Mouse (Mus musculus) hindbrain, embryonic 14.5 days (tissue): ENCODE data around the gene Tjp2. TPM values are rescaled to one million over a fixed set of nuclear protein-coding genes. Genes with fewer than 3 reads are reported as not detected.
"Not testable (repeated sequence)": the region's sequence is repeated elsewhere in the genome, so short reads cannot be mapped to it uniquely, and the experiment has no call there.

ENCODE experiments used
- ATAC-seq: fragments of 200-750 bp; cut with Nextera tagmentation; 2 replicates; pipeline ENCODE4 v1.8.0; 2017; ENCODE audit warnings: moderate number of reproducible peaks, mild to moderate bottlenecking, moderate TSS enrichment, moderate library complexity; ENCODE audit not compliant: low FRiP score
- DNase-seq: peaks from one replicate; pipeline ENCODE4 v3.0.0-alpha.2; 2015; ENCODE audit warnings: low spot score
- H3K27ac ChIP-seq: fragments of 300-500 bp; sonication (generic); 2 replicates; pipeline ENCODE4 v1.5.1; 2014; ENCODE audit warnings: mild to moderate bottlenecking, moderate library complexity
- H3K27me3 ChIP-seq: fragments of 300-500 bp; sonication (generic); 2 replicates; pipeline ENCODE4 v1.6.1; 2014; ENCODE audit warnings: mild to moderate bottlenecking, low read length, mixed read lengths; ENCODE audit not compliant: control insufficient read depth, insufficient read depth
- H3K36me3 ChIP-seq: fragments of 300-500 bp; sonication (generic); replicated peaks from 2 replicates; pipeline ENCODE4 v1.6.1; 2014; ENCODE audit not compliant: control insufficient read depth, insufficient read depth
- H3K4me1 ChIP-seq: fragments of 300-500 bp; sonication (generic); replicated peaks from 2 replicates; pipeline ENCODE4 v1.6.1; 2014; ENCODE audit warnings: antibody characterized with exemption, low read length, mixed read lengths; ENCODE audit not compliant: control insufficient read depth, insufficient read depth
- H3K4me2 ChIP-seq: fragments of 300-500 bp; sonication (generic); replicated peaks from 2 replicates; pipeline ENCODE4 v1.6.1; 2014; ENCODE audit warnings: mild to moderate bottlenecking, moderate library complexity
- H3K4me3 ChIP-seq: fragments of 300-500 bp; sonication (generic); replicated peaks from 2 replicates; pipeline ENCODE4 v1.5.1; 2014; ENCODE audit warnings: mild to moderate bottlenecking, low read length
- H3K9ac ChIP-seq: fragments of 300-500 bp; sonication (generic); 2 replicates; pipeline ENCODE4 v1.6.1; 2014
- H3K9me3 ChIP-seq: fragments of 300-500 bp; sonication (generic); 2 replicates; pipeline ENCODE4 v1.6.1; 2016; ENCODE audit warnings: low read length; ENCODE audit not compliant: control insufficient read depth
- WGBS: fragments of 180-500 bp; shearing (Covaris S2); extraction: QIAGEN DNeasy Blood & Tissue Kit; methylation state at CpG from one replicate; pipeline ENCODE4 v1.1.7; 2014; 5-methylcytosine and 5-hydroxymethylcytosine counted together
- polyA plus RNA-seq: library from polyadenylated mRNA; unstranded; fragments of >200 nt; fragmentation: Nextera tagmentation; extraction: Ambion mirVana; gene quantifications from 2 replicates; pipeline ENCODE4 v1.2.1, GENCODE M21; 2014

Tjp2 gene
- polyA plus RNA-seq, 1 experiment from 2014 or later: 12.6 TPM

DNA sequence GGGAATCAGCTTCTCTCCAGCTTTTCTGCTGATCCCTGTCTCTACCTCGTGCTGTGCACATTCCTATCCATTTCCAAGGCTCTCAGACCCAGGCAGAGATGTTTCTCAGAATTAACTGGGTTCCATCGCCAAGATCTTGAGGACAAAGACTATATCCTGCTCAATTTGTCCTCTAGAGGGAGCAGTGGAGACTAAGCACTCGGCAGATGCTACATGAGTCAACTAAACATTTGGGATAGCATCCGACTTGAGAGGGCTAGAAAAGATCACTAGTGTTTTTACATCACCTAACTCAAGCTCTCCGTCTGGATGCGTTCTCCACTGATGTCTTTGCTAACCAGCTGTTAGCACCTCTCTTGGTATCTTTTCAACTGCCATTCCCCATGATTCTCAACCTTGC is 123.6 kb downstream of the Tjp2 start:
- Histone ChIP-seq H3K9me3 (no peaks in the 10 kb centered on the region), H3K36me3 (no peaks in the 10 kb centered on the region; the same call in none of the 2 replicates), H3K4me2 (no peak overlapping the region), H3K4me3 (no peak overlapping the region), H3K27ac (no peak overlapping the region), H3K9ac (no peak overlapping the region), H3K4me1 (no peaks in the 10 kb centered on the region), H3K27me3 (no peaks in the 10 kb centered on the region)
- ATAC-seq: no peak
- WGBS: 74% methylated on average over 6 of the region's 6 CpGs
- peak; percentile 37 for DNase-seq

DNA sequence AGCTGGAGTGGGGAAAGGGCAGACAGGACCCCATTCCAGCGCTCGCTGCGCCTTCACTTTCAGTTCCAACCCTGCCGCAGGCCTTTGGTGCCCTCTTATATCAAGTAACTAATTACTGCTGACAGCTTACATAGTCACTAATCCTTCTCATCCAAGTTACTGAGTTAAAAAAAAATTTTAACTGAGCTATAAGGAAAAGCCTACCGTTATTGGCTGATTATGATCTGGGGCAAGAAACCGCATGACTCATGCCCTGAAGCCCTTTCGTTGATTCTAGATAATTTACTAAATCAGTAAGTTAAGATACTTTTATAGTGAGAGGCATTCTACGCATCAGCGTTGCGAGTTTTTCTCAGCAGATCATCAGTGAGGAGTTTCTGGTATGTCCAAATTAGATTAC is 126.1 kb downstream of the Tjp2 start:
- no peak overlapping the region for H3K27ac ChIP-seq
- no peak overlapping the region for H3K4me2 ChIP-seq
- H3K9me3 ChIP-seq: no peaks in the 10 kb centered on the region
- ATAC-seq (no peak), DNase-seq (no peak)
- 94% methylated on average over 10 of the region's 10 CpGs for WGBS
- H3K36me3 ChIP-seq: no peaks in the 10 kb centered on the region; the same call in none of the 2 replicates
- no peaks in the 10 kb centered on the region for H3K4me1 ChIP-seq
- no peak overlapping the region for H3K4me3 ChIP-seq
- H3K9ac ChIP-seq: no peak overlapping the region
- no peaks in the 10 kb centered on the region for H3K27me3 ChIP-seq

DNA sequence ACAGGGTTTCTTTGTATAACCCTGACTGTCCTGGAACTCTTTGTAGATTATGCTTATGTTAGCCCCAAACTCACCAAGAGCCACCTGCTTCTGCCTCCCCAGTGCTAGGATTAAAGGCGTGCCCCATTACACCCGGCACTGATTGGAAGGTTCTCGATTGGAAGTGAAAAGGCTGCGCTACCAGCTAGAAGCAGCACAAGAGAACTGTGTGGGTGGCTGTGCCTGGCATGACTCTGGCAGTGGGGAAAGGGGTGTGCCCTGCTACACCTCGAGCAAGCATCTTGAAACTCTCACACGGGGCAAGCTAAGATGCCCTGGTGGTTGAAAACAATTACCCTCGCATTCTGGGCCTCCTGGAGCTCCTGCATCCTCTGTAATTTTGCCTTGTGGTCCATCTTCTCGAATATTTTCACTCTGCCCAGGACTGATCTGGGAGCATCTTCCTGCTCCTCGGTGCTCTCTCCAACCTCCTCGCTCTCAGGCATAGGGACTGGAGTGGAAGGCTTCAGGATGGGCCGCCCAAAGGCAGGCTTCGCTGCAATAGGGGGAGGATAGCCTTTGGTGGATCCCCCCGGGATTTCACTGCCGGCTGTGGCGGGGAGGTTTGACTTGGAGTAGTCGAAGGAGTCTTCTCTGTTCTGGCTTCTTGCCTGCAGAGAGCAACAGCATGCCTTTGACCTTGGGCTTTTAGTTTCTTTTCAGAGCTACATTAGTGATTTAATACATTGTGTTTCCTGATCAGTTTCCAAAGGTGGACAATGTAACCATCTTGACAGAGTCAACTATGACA is 127.0 kb downstream of the Tjp2 start:
- no peak overlapping the region for H3K4me2 ChIP-seq
- ATAC-seq (no peak), DNase-seq (no peak)
- no peaks in the 10 kb centered on the region for H3K9me3 ChIP-seq
- no peak overlapping the region for H3K27ac ChIP-seq
- 85% methylated on average over 16 of the region's 16 CpGs for WGBS
- no peaks in the 10 kb centered on the region; the same call in none of the 2 replicates for H3K36me3 ChIP-seq
- H3K9ac ChIP-seq: no peak overlapping the region
- no peak overlapping the region for H3K4me3 ChIP-seq
- H3K27me3 ChIP-seq: no peaks in the 10 kb centered on the region
- H3K4me1 ChIP-seq: no peaks in the 10 kb centered on the region

DNA sequence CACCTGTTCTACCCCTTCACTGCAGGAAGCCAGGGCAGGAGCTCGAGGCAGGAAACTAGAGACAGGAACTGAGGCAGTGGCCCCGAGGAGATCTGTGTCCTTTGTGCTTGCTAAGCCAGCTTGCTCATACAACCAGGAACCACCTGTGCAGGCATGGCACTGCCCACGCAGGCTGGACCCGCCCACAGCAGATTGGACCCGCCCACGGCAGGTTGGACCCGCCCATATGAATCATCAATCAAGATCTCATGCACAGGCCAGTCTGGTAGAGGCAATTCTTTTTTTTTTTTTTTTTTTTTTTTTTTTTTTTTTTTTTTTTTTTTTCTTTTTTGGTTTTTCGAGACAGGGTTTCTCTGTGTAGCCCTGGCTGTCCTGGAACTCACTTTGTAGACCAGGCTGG is 132.8 kb downstream of the Tjp2 start:
- not testable (repeated sequence) for H3K9ac ChIP-seq, H3K36me3 ChIP-seq, DNase-seq, H3K4me1 ChIP-seq, ATAC-seq, H3K4me2 ChIP-seq, H3K27me3 ChIP-seq, H3K4me3 ChIP-seq, H3K27ac ChIP-seq, H3K9me3 ChIP-seq
- WGBS: 78% methylated on average over 8 of the region's 8 CpGs

DNA sequence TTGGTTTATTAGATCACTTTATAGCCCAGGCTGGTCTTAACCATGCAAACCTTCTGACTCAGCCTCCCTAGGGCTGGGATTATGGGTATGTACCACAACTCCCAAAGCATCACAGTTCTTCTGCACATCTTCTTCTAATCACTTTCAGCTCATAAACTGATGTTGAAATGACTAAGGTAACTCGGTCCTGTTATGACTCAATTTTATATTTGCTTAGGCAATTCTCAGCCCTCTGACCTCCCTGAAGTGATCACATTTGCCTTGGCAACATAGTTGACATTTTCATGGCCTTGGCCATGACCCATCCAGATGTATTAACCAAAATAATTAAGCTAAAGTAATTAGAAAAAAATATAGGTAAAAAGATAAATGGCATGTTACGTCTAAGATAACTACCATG is 134.5 kb downstream of the Tjp2 start:
- WGBS: 90% methylated on average over 2 of the region's 2 CpGs
- Histone ChIP-seq H3K4me3 (no peak overlapping the region), H3K9ac (no peak overlapping the region), H3K27me3 (no peaks in the 10 kb centered on the region), H3K27ac (no peak overlapping the region), H3K9me3 (no peaks in the 10 kb centered on the region), H3K36me3 (no peaks in the 10 kb centered on the region; the same call in 1 of the 2 replicates), H3K4me1 (no peaks in the 10 kb centered on the region), H3K4me2 (no peak overlapping the region)
- DNase-seq (no peak), ATAC-seq (no peak)

DNA sequence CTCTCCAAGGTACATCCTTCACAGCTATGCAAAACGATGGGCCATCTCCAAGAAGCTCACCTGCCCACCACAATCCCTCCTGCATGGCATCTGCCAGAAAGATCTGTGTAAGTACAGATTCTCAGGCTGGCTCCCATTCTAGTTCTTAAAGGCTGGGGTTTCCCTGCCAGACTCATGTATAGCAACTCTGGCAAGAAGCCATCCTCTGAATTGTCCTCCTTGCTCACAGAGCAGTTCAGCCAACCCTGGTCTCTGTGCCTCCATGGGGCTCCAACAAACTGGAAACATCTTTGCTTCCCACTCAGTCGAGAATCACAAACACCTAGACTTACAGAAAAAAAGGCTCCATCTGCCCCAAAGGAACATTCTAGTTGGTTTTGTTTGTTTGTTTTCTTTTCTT is 139.5 kb downstream of the Tjp2 start:
- H3K9me3 ChIP-seq: no peaks in the 10 kb centered on the region
- H3K4me3 ChIP-seq: no peak overlapping the region
- no peak for ATAC-seq
- no peak overlapping the region for H3K27ac ChIP-seq
- no peaks in the 10 kb centered on the region for H3K4me1 ChIP-seq
- H3K36me3 ChIP-seq: no peaks in the 10 kb centered on the region
- peak; percentile 27 for DNase-seq
- no peaks in the 10 kb centered on the region for H3K27me3 ChIP-seq
- 70% methylated on average over 2 of the region's 2 CpGs for WGBS
- no peak overlapping the region for H3K9ac ChIP-seq
- no peak overlapping the region for H3K4me2 ChIP-seq

DNA sequence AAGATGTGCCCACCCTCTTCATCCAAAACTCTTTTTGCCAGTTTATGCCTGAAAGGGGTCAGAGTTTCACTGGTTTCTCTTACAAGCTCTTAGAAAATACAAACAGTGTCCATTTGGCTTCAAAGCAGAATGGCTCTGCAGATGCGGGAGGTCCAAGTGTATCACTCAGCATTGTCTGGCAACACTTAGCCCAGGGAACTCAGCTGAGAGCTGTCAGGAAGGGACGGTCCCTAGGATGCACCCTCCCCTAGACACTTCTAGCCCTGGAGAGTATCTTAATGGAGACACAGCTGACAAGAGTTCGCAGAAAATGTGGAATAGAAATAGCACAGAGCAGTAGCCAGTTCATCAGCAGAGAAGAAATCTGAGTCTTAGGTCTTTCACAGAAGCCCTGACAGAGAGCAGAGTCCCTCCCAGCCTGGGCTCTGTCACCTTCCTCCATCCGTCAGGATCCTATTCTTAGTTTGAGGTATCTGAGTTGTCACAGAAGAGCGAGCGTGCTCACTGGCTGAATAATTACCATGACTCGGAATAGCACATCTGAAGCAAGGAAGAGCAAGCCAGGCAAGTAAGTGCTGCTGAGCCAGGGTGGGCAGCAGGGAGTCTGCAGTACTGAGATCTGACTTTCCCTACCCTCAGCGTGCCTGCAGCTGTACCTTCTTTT is 144.3 kb downstream of the Tjp2 start:
- Histone ChIP-seq H3K27me3 (no peaks in the 10 kb centered on the region), H3K9ac (no peak overlapping the region), H3K27ac (no peak overlapping the region), H3K4me2 (no peak overlapping the region), H3K4me1 (no peaks in the 10 kb centered on the region), H3K36me3 (no peaks in the 10 kb centered on the region), H3K4me3 (no peak overlapping the region), H3K9me3 (no peaks in the 10 kb centered on the region)
- WGBS: 37% methylated on average over 8 of the region's 8 CpGs
- DNase-seq (no peak), ATAC-seq (no peak)

DNA sequence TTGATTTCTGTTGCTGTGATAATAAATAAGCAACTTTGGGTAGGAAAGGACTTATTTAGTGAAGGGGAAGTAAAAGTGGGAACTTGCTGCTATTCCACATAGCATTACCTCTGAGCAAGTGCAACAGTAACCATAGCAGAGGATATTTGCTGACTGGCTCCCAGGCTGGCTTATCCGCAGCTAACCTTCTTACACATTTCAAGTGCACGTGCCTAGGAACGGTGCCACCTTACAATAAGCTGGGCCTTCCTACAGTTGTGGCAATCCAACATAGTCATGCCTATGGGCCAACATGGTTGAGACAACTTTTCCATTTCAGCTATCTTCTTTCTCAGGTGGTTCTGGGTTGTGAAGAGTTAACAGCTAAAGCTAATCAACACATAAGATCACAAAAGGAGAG is 147.2 kb downstream of the Tjp2 start:
- H3K27ac ChIP-seq: no peak overlapping the region
- H3K36me3 ChIP-seq: no peaks in the 10 kb centered on the region
- H3K4me1 ChIP-seq: no peaks in the 10 kb centered on the region
- DNase-seq (no peak), ATAC-seq (no peak)
- no peaks in the 10 kb centered on the region for H3K27me3 ChIP-seq
- H3K9ac ChIP-seq: no peak overlapping the region
- H3K4me3 ChIP-seq: no peak overlapping the region
- H3K9me3 ChIP-seq: no peaks in the 10 kb centered on the region
- H3K4me2 ChIP-seq: no peak overlapping the region
- 89% methylated on average over 3 of the region's 3 CpGs for WGBS

DNA sequence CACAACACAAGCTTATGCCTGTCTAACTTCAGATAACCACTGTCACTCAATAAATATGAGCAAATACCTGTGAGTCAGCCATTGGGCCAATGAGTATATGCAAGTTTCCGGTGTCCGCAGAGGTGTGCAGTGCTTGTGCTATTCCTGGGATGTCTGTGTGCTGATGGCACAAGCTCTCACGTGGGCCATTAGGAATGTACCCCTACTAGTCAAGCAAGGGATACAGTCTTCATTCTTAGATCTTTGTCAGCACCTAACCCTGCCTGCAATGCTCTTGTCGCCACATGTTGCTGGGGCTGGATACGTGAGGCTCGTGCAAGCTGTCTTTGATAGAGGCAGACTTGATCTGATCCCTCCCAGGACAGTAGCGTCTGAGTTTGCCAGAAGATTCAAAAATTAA is 148.3 kb downstream of the Tjp2 start:
- WGBS: 90% methylated on average over 7 of the region's 7 CpGs

More for the DNA sequence above, 148.3 kb downstream of the Tjp2 start:
- Histone ChIP-seq H3K4me2 (no peak overlapping the region), H3K4me1 (no peaks in the 10 kb centered on the region), H3K9me3 (no peaks in the 10 kb centered on the region), H3K27me3 (no peaks in the 10 kb centered on the region), H3K4me3 (no peak overlapping the region), H3K27ac (no peak overlapping the region), H3K9ac (no peak overlapping the region), H3K36me3 (no peaks in the 10 kb centered on the region)
- DNase-seq (no peak), ATAC-seq (no peak)
